Mouse (Mus musculus): ENCODE measurements around the gene Tmem198. TPM values are rescaled to one million over a fixed set of nuclear protein-coding genes. Genes with fewer than 3 reads are reported as not detected.

Tmem198 gene
- polyA plus RNA-seq, 1 experiment, result 0.78 TPM

DNA sequence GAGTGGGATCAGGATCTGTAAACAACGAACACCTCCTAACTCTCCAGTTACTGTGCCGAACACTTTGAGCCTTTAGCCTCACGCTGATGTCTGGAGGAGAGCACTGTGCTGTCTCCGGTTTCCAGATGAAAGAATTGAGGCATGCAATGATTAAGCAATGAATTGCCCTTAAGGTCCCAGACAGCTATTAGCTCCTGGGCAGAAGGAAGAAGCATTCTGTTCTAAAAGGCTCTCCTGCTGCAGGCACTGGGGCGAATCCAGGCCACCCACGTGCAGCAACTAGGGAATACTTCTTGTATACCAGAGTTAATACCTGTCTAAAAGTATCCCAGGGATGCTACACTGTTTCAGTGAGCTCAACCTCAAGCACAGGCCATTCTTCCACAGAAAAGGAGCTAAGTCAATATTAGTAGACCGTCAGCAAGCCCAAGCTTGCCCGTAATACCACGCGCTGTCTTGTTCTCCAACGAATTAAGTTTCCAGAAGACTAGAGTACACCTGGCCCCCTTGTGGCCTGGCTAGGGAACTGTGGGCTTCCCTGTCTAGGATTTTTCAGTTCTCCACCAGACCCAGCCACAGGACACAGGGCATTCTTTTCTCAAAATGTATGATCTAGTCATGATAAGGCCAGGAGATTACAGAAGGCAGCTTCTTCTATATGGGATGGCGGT is 15.7 kb downstream of the Tmem198 start:
- Histone ChIP-seq H3ac (ENCODE audit: control insufficient read depth, insufficient read length) (no peak overlapping the region), H3K4me3 (no peak overlapping the region), H3K27me3 (ENCODE audit: control insufficient read depth, insufficient read depth, insufficient read length) (no peaks in the 10 kb centered on the region), H3K4me2 (ENCODE audit: low read depth) (no peak overlapping the region), H3K79me2 (ENCODE audit: control insufficient read depth, insufficient read depth) (no peaks in the 10 kb centered on the region), H3K36me3 (ENCODE audit: control insufficient read depth, insufficient read depth) (peaks cover 5% of the 10 kb centered on the region)
- TF ChIP-seq SRF (IDR thresholded peaks at IDR 0.05; ENCODE audit: control insufficient read depth, insufficient read length, low read depth) (no peak), REST (IDR thresholded peaks at IDR 0.05; ENCODE audit: insufficient read depth, insufficient read length) (no peak), POLR2AphosphoS2 (IDR thresholded peaks at IDR 0.05; ENCODE audit: insufficient read length, low read depth) (no peak)

DNA sequence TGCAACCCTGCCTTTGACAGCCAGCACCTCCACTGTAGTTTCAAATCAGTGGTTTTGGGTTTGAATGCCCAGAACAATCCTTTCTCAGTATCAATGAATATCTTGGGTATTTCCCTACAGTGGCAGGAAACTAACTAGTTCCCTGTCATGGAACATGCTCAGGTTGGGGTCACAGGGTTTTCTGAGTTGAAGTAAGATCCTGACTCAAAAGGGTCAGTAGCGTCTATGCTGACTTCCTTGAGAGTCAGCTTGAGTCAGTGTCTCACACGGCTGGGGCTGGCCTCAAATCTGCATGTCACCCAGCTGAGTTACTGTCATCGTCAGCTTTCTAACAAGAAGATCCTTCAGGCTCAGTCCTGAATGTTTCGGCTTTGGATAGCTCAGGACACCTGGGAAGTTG is 19.6 kb downstream of the Tmem198 start:
- Histone ChIP-seq H3K36me3 (ENCODE audit: control insufficient read depth, insufficient read depth) (peaks cover 7% of the 10 kb centered on the region), H3K79me2 (ENCODE audit: control insufficient read depth, insufficient read depth) (no peaks in the 10 kb centered on the region), H3K4me2 (ENCODE audit: low read depth) (no peak overlapping the region), H3K27me3 (ENCODE audit: control insufficient read depth, insufficient read depth, insufficient read length) (no peaks in the 10 kb centered on the region), H3ac (ENCODE audit: control insufficient read depth, insufficient read length) (no peak overlapping the region), H3K4me3 (no peak overlapping the region)
- TF ChIP-seq E2F4 (IDR thresholded peaks at IDR 0.05; ENCODE audit: insufficient read depth) (no peak), MAX (IDR thresholded peaks at IDR 0.05; ENCODE audit: low read depth) (no peak), TCF12 (IDR thresholded peaks at IDR 0.05; ENCODE audit: insufficient read depth, poor library complexity, severe bottlenecking) (no peak), POLR2A (IDR thresholded peaks at IDR 0.05; ENCODE audit: insufficient read length, low read depth) (no peak), TCF3 (IDR thresholded peaks at IDR 0.05; ENCODE audit: insufficient read length, low read depth) (no peak), MYOG (IDR thresholded peaks at IDR 0.05; ENCODE audit: control insufficient read depth in 1 of 3, insufficient read depth in 1 of 3, insufficient read length in 2 of 3, low read depth in 2 of 3) (no peak), CEBPB (IDR thresholded peaks at IDR 0.05; ENCODE audit: insufficient read depth, poor library complexity, severe bottlenecking) (no peak), POLR2AphosphoS2 (IDR thresholded peaks at IDR 0.05; ENCODE audit: insufficient read length, low read depth) (no peak), REST (IDR thresholded peaks at IDR 0.05; ENCODE audit: insufficient read depth, insufficient read length) (no peak)

DNA sequence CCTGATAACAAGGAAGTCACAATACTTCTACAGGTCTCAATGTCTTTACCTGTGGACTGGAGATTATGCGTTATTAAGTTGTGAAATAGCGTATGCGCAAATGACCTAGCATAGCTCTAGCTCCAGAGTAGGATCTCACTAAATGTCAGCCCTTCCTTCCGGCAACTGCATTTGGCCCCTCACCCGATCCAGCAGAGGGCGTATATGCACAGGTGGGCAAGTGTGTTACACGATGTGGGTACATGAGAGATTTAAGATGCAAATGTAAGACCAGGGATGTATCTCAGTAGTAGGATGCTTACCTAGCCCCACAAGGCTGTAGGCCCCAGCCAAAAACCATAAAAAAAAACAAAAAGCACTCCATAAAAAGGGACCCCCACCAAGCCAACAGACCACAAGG is 20.1 kb downstream of the Tmem198 start:
- Histone ChIP-seq H3K79me2 (ENCODE audit: control insufficient read depth, insufficient read depth) (no peaks in the 10 kb centered on the region), H3K27me3 (ENCODE audit: control insufficient read depth, insufficient read depth, insufficient read length) (no peaks in the 10 kb centered on the region), H3ac (ENCODE audit: control insufficient read depth, insufficient read length) (no peak overlapping the region), H3K36me3 (ENCODE audit: control insufficient read depth, insufficient read depth) (peaks cover 7% of the 10 kb centered on the region), H3K4me3 (no peak overlapping the region), H3K4me2 (ENCODE audit: low read depth) (no peak overlapping the region)
- TF ChIP-seq USF1 (IDR thresholded peaks at IDR 0.05; ENCODE audit: low read depth), result no peak
- no peak for TF ChIP-seq CEBPB (IDR thresholded peaks at IDR 0.05; ENCODE audit: insufficient read depth, poor library complexity, severe bottlenecking)
- TF ChIP-seq TCF3 (IDR thresholded peaks at IDR 0.05; ENCODE audit: insufficient read length, low read depth), result no peak
- TF ChIP-seq MAX (IDR thresholded peaks at IDR 0.05; ENCODE audit: low read depth), result no peak
- no peak for TF ChIP-seq MYOD1 (IDR thresholded peaks at IDR 0.05; ENCODE audit: control insufficient read depth in 1 of 3, insufficient read length in 2 of 3, low read depth in 2 of 3)
- TF ChIP-seq POLR2A (IDR thresholded peaks at IDR 0.05; ENCODE audit: insufficient read length, low read depth), result no peak
- no peak for TF ChIP-seq TCF12 (IDR thresholded peaks at IDR 0.05; ENCODE audit: insufficient read depth, poor library complexity, severe bottlenecking)
- no peak for TF ChIP-seq MYOG (IDR thresholded peaks at IDR 0.05; ENCODE audit: control insufficient read depth in 1 of 3, insufficient read depth in 1 of 3, insufficient read length in 2 of 3, low read depth in 2 of 3)
- no peak for TF ChIP-seq E2F4 (IDR thresholded peaks at IDR 0.05; ENCODE audit: insufficient read depth)

DNA sequence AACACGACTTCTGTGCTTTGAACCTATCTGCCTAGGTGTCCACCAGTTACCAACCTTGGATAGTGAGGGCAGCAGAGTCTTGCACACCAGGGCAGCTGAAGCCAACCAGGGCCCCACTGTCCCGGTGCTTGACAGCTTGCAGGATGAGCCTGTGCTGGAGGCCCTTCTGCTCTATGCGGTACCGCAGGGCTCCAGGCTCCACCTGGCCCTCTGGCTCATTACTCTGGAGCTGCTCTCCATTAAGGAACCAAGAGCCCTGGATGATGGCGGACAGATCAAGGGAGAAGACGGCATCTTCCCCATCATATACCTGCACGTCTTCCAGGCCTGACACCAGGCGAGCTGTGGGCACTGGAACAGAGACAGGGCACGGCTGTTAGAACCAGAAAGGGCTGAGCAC is 22.6 kb downstream of the Tmem198 start:
- no peak overlapping the region for H3K4me2 ChIP-seq (ENCODE audit: low read depth)
- H3K36me3 ChIP-seq (ENCODE audit: control insufficient read depth, insufficient read depth), result peaks cover 7% of the 10 kb centered on the region
- no peak overlapping the region for H3K4me3 ChIP-seq
- TF ChIP-seq POLR2A (IDR thresholded peaks at IDR 0.05; ENCODE audit: insufficient read length, low read depth) (no peak), REST (IDR thresholded peaks at IDR 0.05; ENCODE audit: insufficient read depth, insufficient read length) (no peak), MYOD1 (IDR thresholded peaks at IDR 0.05; ENCODE audit: control insufficient read depth in 1 of 3, insufficient read length in 2 of 3, low read depth in 2 of 3) (no peak), E2F4 (IDR thresholded peaks at IDR 0.05; ENCODE audit: insufficient read depth) (no peak), MAX (IDR thresholded peaks at IDR 0.05; ENCODE audit: low read depth) (no peak), POLR2AphosphoS2 (IDR thresholded peaks at IDR 0.05; ENCODE audit: insufficient read length, low read depth) (no peak), MYOG (IDR thresholded peaks at IDR 0.05; ENCODE audit: control insufficient read depth in 1 of 3, insufficient read depth in 1 of 3, insufficient read length in 2 of 3, low read depth in 2 of 3) (no peak), SRF (IDR thresholded peaks at IDR 0.05; ENCODE audit: control insufficient read depth, insufficient read length, low read depth) (no peak), TCF12 (IDR thresholded peaks at IDR 0.05; ENCODE audit: insufficient read depth, poor library complexity, severe bottlenecking) (no peak), CEBPB (IDR thresholded peaks at IDR 0.05; ENCODE audit: insufficient read depth, poor library complexity, severe bottlenecking) (no peak), USF1 (IDR thresholded peaks at IDR 0.05; ENCODE audit: low read depth) (no peak), TCF3 (IDR thresholded peaks at IDR 0.05; ENCODE audit: insufficient read length, low read depth) (no peak)
- no peak overlapping the region for H3ac ChIP-seq (ENCODE audit: control insufficient read depth, insufficient read length)
- H3K27me3 ChIP-seq (ENCODE audit: control insufficient read depth, insufficient read depth, insufficient read length), result no peaks in the 10 kb centered on the region
- no peaks in the 10 kb centered on the region for H3K79me2 ChIP-seq (ENCODE audit: control insufficient read depth, insufficient read depth)

DNA sequence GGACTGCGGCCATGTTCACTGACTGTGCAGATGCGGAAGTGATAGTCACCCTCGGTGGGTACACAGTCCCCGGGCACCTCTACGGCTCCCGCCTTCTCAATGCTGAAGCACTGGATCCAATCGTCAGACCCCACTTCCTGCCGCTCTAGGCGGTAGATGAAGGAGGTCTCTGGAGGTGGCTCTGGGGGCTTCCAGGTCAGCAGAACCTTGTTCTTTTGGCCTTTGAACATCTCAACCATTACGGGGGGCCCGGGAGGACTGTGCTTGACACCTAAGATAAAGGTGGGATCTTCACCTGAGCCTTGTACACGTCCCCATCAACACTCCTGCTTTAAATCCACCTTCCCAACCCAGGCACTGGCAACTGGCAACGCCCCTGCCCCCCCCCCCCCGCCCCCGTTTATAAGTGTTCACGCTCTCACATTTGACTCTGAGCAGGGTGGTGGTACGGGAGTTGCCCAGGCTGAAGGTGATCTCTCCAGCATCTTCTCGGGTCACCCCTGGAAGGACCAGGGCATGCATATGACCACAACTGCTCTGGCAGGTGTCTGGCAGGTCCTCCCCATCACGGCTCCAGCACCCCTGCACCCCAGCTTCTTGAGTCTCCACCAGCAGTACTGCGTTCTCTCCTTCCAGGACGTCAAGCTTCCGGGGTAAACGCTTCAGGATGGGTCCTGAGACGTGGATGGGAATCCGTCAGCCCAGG is 23.8 kb downstream of the Tmem198 start:
- no peak for TF ChIP-seq USF1 (IDR thresholded peaks at IDR 0.05; ENCODE audit: low read depth)
- TF ChIP-seq REST (IDR thresholded peaks at IDR 0.05; ENCODE audit: insufficient read depth, insufficient read length), result no peak
- TF ChIP-seq CEBPB (IDR thresholded peaks at IDR 0.05; ENCODE audit: insufficient read depth, poor library complexity, severe bottlenecking), result no peak
- TF ChIP-seq MAX (IDR thresholded peaks at IDR 0.05; ENCODE audit: low read depth), result no peak
- TF ChIP-seq MYOG (IDR thresholded peaks at IDR 0.05; ENCODE audit: control insufficient read depth in 1 of 3, insufficient read depth in 1 of 3, insufficient read length in 2 of 3, low read depth in 2 of 3), result no peak
- no peak for TF ChIP-seq POLR2A (IDR thresholded peaks at IDR 0.05; ENCODE audit: insufficient read length, low read depth)
- TF ChIP-seq SRF (IDR thresholded peaks at IDR 0.05; ENCODE audit: control insufficient read depth, insufficient read length, low read depth), result no peak
- TF ChIP-seq TCF12 (IDR thresholded peaks at IDR 0.05; ENCODE audit: insufficient read depth, poor library complexity, severe bottlenecking), result no peak
- TF ChIP-seq E2F4 (IDR thresholded peaks at IDR 0.05; ENCODE audit: insufficient read depth), result no peak
- no peak for TF ChIP-seq MYOD1 (IDR thresholded peaks at IDR 0.05; ENCODE audit: control insufficient read depth in 1 of 3, insufficient read length in 2 of 3, low read depth in 2 of 3)
- no peak for TF ChIP-seq TCF3 (IDR thresholded peaks at IDR 0.05; ENCODE audit: insufficient read length, low read depth)
- no peak for TF ChIP-seq POLR2AphosphoS2 (IDR thresholded peaks at IDR 0.05; ENCODE audit: insufficient read length, low read depth)
- Histone ChIP-seq H3K4me2 (ENCODE audit: low read depth) (peak overlapping the region; percentile 2), H3K79me2 (ENCODE audit: control insufficient read depth, insufficient read depth) (no peaks in the 10 kb centered on the region), H3K27me3 (ENCODE audit: control insufficient read depth, insufficient read depth, insufficient read length) (no peaks in the 10 kb centered on the region), H3K4me3 (no peak overlapping the region), H3K36me3 (ENCODE audit: control insufficient read depth, insufficient read depth) (peaks cover 4% of the 10 kb centered on the region), H3ac (ENCODE audit: control insufficient read depth, insufficient read length) (no peak overlapping the region)
